Mouse (Mus musculus): ENCODE measurements around the gene Kit.

Gene Kit

GRCm38 (mm10) chr5:75632846-75633640 is 58.3 kb downstream of the Kit start:
- in situ Hi-C loops (cut with MboI, MseI), result no loop called here

GRCm38 (mm10) chr5:75635385-75635784 is 60.7 kb downstream of the Kit start:
- in situ Hi-C loops (cut with MboI, MseI), result no loop called here

- in situ Hi-C loops (cut with MboI, MseI), result no loop called here
Measured at GRCm38 (mm10) chr5:75640637-75641036, 65.9 kb downstream of the Kit start.

- in situ Hi-C loops (cut with MboI, MseI), result no loop called here
Measured at GRCm38 (mm10) chr5:75647046-75647445, 72.3 kb downstream of the Kit start.

- in situ Hi-C loops (cut with MboI, MseI), result no loop called here
Measured at GRCm38 (mm10) chr5:75650566-75650965, 75.8 kb downstream of the Kit start.

GRCm38 (mm10) chr5:75653431-75653830 is 78.7 kb downstream of the Kit start:
- in situ Hi-C loops (cut with MboI, MseI), result no loop called here

- in situ Hi-C loops (cut with MboI, MseI), result no loop called here
Measured at GRCm38 (mm10) chr5:75658575-75658974, 83.9 kb downstream of the Kit start.

- in situ Hi-C loops (cut with MboI, MseI), result no loop called here
Measured at GRCm38 (mm10) chr5:75660342-75660741, 85.6 kb downstream of the Kit start.

- in situ Hi-C loops (cut with MboI, MseI), result no loop called here
Measured at GRCm38 (mm10) chr5:75662466-75662865, 87.8 kb downstream of the Kit start.

- in situ Hi-C loops (cut with MboI, MseI), result no loop called here
Measured at GRCm38 (mm10) chr5:75663768-75664167, 89.1 kb downstream of the Kit start.

GRCm38 (mm10) chr5:75667083-75667482 is 92.4 kb downstream of the Kit start:
- in situ Hi-C loops (cut with MboI, MseI), result no loop called here

GRCm38 (mm10) chr5:75671136-75671788 is 96.5 kb downstream of the Kit start:
- in situ Hi-C loops (cut with MboI, MseI), result no loop called here

GRCm38 (mm10) chr5:75676024-75676423 is 101.3 kb downstream of the Kit start:
- in situ Hi-C loops (cut with MboI, MseI), result no loop called here

GRCm38 (mm10) chr5:75679896-75680295 is 105.2 kb downstream of the Kit start:
- in situ Hi-C loops (cut with MboI, MseI), result loop anchor here (10.0 kb wide), 1 partner anchor 1685 kb away; no protein-coding TSS in a partner anchor

- in situ Hi-C loops (cut with MboI, MseI), result no loop called here
Measured at GRCm38 (mm10) chr5:75695162-75695809, 120.6 kb downstream of the Kit start.

GRCm38 (mm10) chr5:75696960-75697359 is 122.2 kb downstream of the Kit start:
- in situ Hi-C loops (cut with MboI, MseI), result no loop called here

GRCm38 (mm10) chr5:75698556-75698955 is 123.8 kb downstream of the Kit start:
- in situ Hi-C loops (cut with MboI, MseI), result no loop called here

GRCm38 (mm10) chr5:75699081-75699480 is 124.4 kb downstream of the Kit start:
- in situ Hi-C loops (cut with MboI, MseI), result no loop called here

- in situ Hi-C loops (cut with MboI, MseI), result no loop called here
Measured at GRCm38 (mm10) chr5:75699516-75699915, 124.8 kb downstream of the Kit start.

- in situ Hi-C loops (cut with MboI, MseI), result no loop called here
Measured at GRCm38 (mm10) chr5:75701662-75702061, 126.9 kb downstream of the Kit start.

GRCm38 (mm10) chr5:75702080-75702479 is 127.4 kb downstream of the Kit start:
- in situ Hi-C loops (cut with MboI, MseI), result no loop called here

GRCm38 (mm10) chr5:75704584-75705175 is 130.0 kb downstream of the Kit start:
- in situ Hi-C loops (cut with MboI, MseI), result no loop called here
